In genomic region chr4:127354506-127355485, GRCm38 (mm10) we compare ENCODE assay signal across 12 mouse cellular contexts. TPM values are rescaled to one million over a fixed set of nuclear protein-coding genes. Genes with fewer than 3 reads are reported as not detected.
DNase-seq lines count a peak whose midpoint lies in the region; ATAC-seq lines count a peak whose summit lies in the region.
"Had no signal": no experiment of that assay in that cellular context is flagged by ENCODE, and none has a peak within 500 bp of the region (broad histone marks: within the 10 kb centered on the region; RNA-seq: fewer than 3 reads in every experiment).

No protein-coding gene starts in this region.

- H3K36me3 ChIP-seq in heart, embryonic 16.5 days (ENCODE audit: control insufficient read depth, insufficient read depth): no peaks in the 10 kb centered on the region
- H3K36me3 ChIP-seq in stomach, embryonic 16.5 days (ENCODE audit: control insufficient read depth, insufficient read depth, low read length): no peaks in the 10 kb centered on the region
- H3K36me3 ChIP-seq: neural tube, embryonic 13.5 days had no signal

- H3K27me3 ChIP-seq in heart, embryonic 16.5 days (ENCODE audit: control insufficient read depth, insufficient read depth, low read length): no peaks in the 10 kb centered on the region
- no peaks in the 10 kb centered on the region for H3K27me3 ChIP-seq in stomach, embryonic 16.5 days (ENCODE audit: control insufficient read depth, insufficient read depth, low read length)
- H3K27me3 ChIP-seq: neural tube, embryonic 13.5 days had no signal

- 0 out of 2 replicates have a peak overlapping the region, but pooled peaks have one; percentile 28 for H3K27ac ChIP-seq in heart, embryonic 16.5 days (ENCODE audit: low read length)
- H3K27ac ChIP-seq in stomach, embryonic 16.5 days (ENCODE audit: low read length): 0 out of 2 replicates have a peak overlapping the region, but pooled peaks have one; percentile 21
- H3K27ac ChIP-seq: neural tube, embryonic 13.5 days had no signal

- no peaks in the 10 kb centered on the region for H3K9me3 ChIP-seq in heart, embryonic 16.5 days (replicated peaks; ENCODE audit: control insufficient read depth, low read length)
- H3K9me3 ChIP-seq in stomach, embryonic 16.5 days (replicated peaks; ENCODE audit: control insufficient read depth, low read length): no peaks in the 10 kb centered on the region
- H3K9me3 ChIP-seq: neural tube, embryonic 13.5 days had no signal

- 0 out of 2 replicates have a peak, but pooled peaks have one; percentile 20 for ATAC-seq in frontal cortex, adult (ENCODE audit: low TSS enrichment)
- ATAC-seq in heart, embryonic 16.5 days (replicated peaks; ENCODE audit: extremely low read depth, insufficient read depth, low FRiP score): 0 out of 2 replicates have a peak, but pooled peaks have one; percentile 33
- ATAC-seq in stomach, embryonic 16.5 days (ENCODE audit: insufficient read depth, low FRiP score): no peak

- no peak for DNase-seq in frontal cortex, postnatal 14 days (ENCODE audit: low spot score in 2 of 2)
- peak; percentile 38 for DNase-seq in ovary, postnatal 36 days (ENCODE audit: low spot score)
- no peak for DNase-seq in ovary, postnatal 10 days (ENCODE audit: low spot score)
- DNase-seq in embryo, embryonic 9.5 days (ENCODE audit: extremely low spot score): no peak
- no peak for DNase-seq in spleen, postnatal 10 days (ENCODE audit: low spot score in 2 of 2)
- DNase-seq: cerebellum, adult 8-10 months had no signal

- H3K4me3 ChIP-seq in heart, embryonic 16.5 days (ENCODE audit: low read length): no peak overlapping the region
- H3K4me3 ChIP-seq in stomach, embryonic 16.5 days (replicated peaks; ENCODE audit: low read length): no peak overlapping the region
- H3K4me3 ChIP-seq: neural tube, embryonic 13.5 days had no signal

- H3K9ac ChIP-seq in heart, embryonic 16.5 days (ENCODE audit: low read length): no peak overlapping the region
- H3K9ac ChIP-seq in stomach, embryonic 16.5 days (ENCODE audit: low read length): no peak overlapping the region
- H3K9ac ChIP-seq: neural tube, embryonic 13.5 days had no signal

- 44% methylated on average over 15 of the region's 15 CpGs for WGBS in heart, embryonic 16.5 days
- 33% methylated on average over 15 of the region's 15 CpGs for WGBS in stomach, embryonic 16.5 days

- H3K4me2 ChIP-seq in heart, embryonic 16.5 days (ENCODE audit: low read depth, low read length): no peak overlapping the region
- H3K4me2 ChIP-seq in stomach, embryonic 16.5 days (ENCODE audit: low read depth, low read length): no peak overlapping the region
- H3K4me2 ChIP-seq: neural tube, embryonic 13.5 days had no signal

- H3K4me1 ChIP-seq in heart, embryonic 16.5 days (ENCODE audit: control insufficient read depth, insufficient read depth, low read length): peaks cover 18% of the 10 kb centered on the region
- H3K4me1 ChIP-seq in stomach, embryonic 16.5 days (ENCODE audit: control insufficient read depth, insufficient read depth, low read length): peaks cover 9% of the 10 kb centered on the region

RNA-seq across cellular contexts. Expression of gene Gjb4, which starts 0.9 kb away (rescaled TPM):
- 0.09 and 0.10 TPM in 2 replicates for polyA plus RNA-seq in heart, embryonic 16.5 days (2015; fragmentation: Nextera tagmentation; extraction: Ambion mirVana)
- 1.3 and 2.4 TPM in 2 replicates for polyA plus RNA-seq in stomach, embryonic 16.5 days (2015; fragmentation: Nextera tagmentation; extraction: Ambion mirVana)
- polyA plus RNA-seq: intestine, embryonic 14.5 days; neural tube, embryonic 13.5 days; spleen, adult 2 months had no signal

RNA-seq across cellular contexts. Expression of gene Gjb5, which starts 3.2 kb away (rescaled TPM):
- polyA plus RNA-seq in heart, embryonic 16.5 days (2015; fragmentation: Nextera tagmentation; extraction: Ambion mirVana): 0.41 and 0.60 TPM in 2 replicates
- polyA plus RNA-seq in stomach, embryonic 16.5 days (2015; fragmentation: Nextera tagmentation; extraction: Ambion mirVana): 0.81 and 0.90 TPM in 2 replicates
- polyA plus RNA-seq: spleen, adult 2 months had no signal

RNA-seq across cellular contexts. Expression of gene Gjb3, which starts 24.2 kb away (rescaled TPM):
- 0.17 and 0.35 TPM in 2 replicates for polyA plus RNA-seq in heart, embryonic 16.5 days (2015; fragmentation: Nextera tagmentation; extraction: Ambion mirVana)
- 7.0 and 9.8 TPM in 2 replicates for polyA plus RNA-seq in stomach, embryonic 16.5 days (2015; fragmentation: Nextera tagmentation; extraction: Ambion mirVana)
- polyA plus RNA-seq: neural tube, embryonic 13.5 days had no signal

RNA-seq across cellular contexts. Expression of gene Gja4, which starts 41.0 kb away (rescaled TPM):
- 32.3 and 33.3 TPM in 2 replicates for polyA plus RNA-seq in heart, embryonic 16.5 days (2015; fragmentation: Nextera tagmentation; extraction: Ambion mirVana)
- polyA plus RNA-seq in stomach, embryonic 16.5 days (2015; fragmentation: Nextera tagmentation; extraction: Ambion mirVana): 16.1 and 17.8 TPM in 2 replicates
